Mouse (Mus musculus): Measurements from ENCODE around the gene Ak2. TPM values are rescaled to one million over a fixed set of nuclear protein-coding genes. Genes with fewer than 3 reads are reported as not detected.

The Ak2 gene
- polyA plus RNA-seq, 1 experiment from 2014 or later = 173 TPM

DNA sequence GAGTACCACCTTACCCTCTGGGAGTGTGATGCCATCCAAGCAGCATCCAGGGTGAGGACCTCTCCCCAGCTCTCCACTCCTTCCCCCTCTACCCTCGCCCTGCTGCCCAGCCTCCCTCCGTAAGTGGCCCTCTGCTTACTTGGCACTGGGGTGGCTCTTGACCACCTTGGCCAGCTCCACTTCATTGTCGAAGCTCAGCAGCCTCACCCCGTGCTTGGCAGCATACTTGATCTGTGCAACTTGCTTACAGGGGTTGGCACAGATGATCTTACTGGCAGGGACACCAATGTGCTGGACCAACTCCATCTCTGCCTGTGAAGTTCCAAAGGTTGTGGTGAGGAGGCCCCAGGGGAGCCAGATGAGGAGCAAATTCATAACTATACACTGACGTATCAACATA, 41.3 kb upstream of the Ak2 start:
- no peak overlapping the region for H3K4me2 ChIP-seq (ENCODE audit: low read length)
- H3K36me3 ChIP-seq (ENCODE audit: insufficient read depth, low read length) = no peaks in the 10 kb centered on the region
- H3K27me3 ChIP-seq (ENCODE audit: insufficient read depth, low read length) = no peaks in the 10 kb centered on the region
- ATAC-seq (replicated peaks; ENCODE audit: low FRiP score, low read depth) (no peak), DNase-seq (ENCODE audit: low spot score) (no peak)
- 79% methylated on average over 5 of the region's 5 CpGs for WGBS
- no peak overlapping the region for H3K9ac ChIP-seq (ENCODE audit: low read depth, low read length)
- H3K9me3 ChIP-seq (replicated peaks; ENCODE audit: low read length) = no peaks in the 10 kb centered on the region
- TF ChIP-seq CTCF (IDR thresholded peaks at IDR 0.05; ENCODE audit: low read depth) = no peak
- H3K4me3 ChIP-seq (replicated peaks; ENCODE audit: low read depth, low read length) = no peak overlapping the region
- H3K4me1 ChIP-seq (replicated peaks; ENCODE audit: insufficient read depth, low read length) = no peaks in the 10 kb centered on the region
- H3K27ac ChIP-seq = no peak overlapping the region

DNA sequence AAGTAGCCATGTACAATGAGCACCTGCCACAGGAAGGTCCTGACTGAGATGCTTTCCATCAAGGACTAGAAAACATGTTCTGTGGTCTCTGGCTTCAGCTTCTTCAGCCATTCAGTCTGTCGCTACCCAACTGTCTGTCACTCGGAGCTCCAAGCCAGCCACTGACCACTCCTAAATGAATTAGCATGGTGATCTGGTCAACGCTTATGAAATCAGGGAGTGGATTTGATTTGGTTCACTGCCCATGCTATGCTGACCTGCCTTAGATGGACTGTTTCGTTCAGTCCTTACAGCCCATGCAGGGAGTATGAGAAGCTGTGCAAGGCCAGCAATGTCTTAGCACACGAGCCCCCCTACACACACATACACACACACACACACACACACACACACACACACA, 37.9 kb upstream of the Ak2 start:
- no peak for TF ChIP-seq CTCF (IDR thresholded peaks at IDR 0.05; ENCODE audit: low read depth)
- DNase-seq (ENCODE audit: low spot score) (no peak), ATAC-seq (replicated peaks; ENCODE audit: low FRiP score, low read depth) (no peak)
- Histone ChIP-seq H3K27ac (no peak overlapping the region), H3K9me3 (replicated peaks; ENCODE audit: low read length) (no peaks in the 10 kb centered on the region), H3K36me3 (ENCODE audit: insufficient read depth, low read length) (no peaks in the 10 kb centered on the region), H3K4me2 (ENCODE audit: low read length) (no peak overlapping the region), H3K9ac (ENCODE audit: low read depth, low read length) (no peak overlapping the region), H3K27me3 (ENCODE audit: insufficient read depth, low read length) (no peaks in the 10 kb centered on the region), H3K4me3 (replicated peaks; ENCODE audit: low read depth, low read length) (no peak overlapping the region), H3K4me1 (replicated peaks; ENCODE audit: insufficient read depth, low read length) (no peaks in the 10 kb centered on the region)
- WGBS = 65% methylated on average over 5 of the region's 5 CpGs

DNA sequence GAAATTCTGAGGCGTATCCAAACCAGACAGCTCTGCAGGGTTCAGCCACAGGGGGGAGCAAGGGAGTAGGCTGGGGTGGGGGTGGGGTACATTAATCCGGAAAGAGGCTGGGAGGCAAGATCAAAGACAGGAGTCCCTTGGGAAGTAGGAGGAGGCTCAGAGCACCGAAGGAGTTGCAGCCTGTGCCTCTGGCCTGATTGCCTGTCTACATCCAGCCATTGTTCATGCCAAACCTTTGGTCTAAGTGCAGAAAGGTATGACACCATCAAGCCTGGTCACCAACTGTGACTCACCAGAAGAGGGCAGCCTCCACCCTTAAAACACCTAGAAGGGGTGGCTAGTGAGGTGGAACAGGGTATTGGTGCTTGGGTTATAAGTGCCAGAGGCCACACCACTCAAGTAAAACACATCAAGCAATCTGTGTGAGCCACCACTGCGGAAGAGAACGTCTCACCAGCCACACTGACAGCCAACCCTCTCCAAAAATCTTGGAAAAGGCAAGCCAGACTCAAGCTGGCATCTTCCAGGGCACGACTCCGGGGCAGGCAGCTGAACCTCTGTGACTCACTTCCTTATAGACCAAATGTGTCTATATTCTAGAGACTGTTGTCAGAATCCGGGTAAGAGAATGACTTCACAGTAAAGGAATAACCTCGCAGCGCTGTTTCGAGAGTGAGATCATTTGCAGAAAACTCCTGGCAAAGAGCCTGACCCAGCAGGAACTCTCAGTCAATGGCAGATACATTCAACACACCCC, 34.4 kb upstream of the Ak2 start:
- WGBS = 41% methylated on average over 11 of the region's 11 CpGs
- DNase-seq (ENCODE audit: low spot score) = peak; percentile 85

DNA sequence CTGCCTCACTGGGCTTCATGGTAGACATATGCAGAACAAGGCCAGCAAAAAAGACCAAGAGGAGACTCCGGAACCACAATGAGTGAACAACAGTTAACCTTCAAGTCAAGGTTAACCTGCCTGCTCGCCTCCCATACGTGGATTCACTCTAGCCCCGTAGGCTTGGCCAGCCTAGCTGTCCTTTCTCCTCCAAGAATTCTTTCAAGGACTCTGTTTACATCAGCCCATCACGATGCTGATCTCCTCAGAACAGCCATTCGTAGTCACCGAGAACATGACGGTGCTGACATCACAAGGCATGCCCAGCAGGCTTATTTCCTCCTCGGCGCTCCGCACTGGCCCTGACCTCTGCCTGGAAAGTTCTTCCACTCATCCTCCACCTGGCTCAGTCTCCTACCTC, 33.6 kb upstream of the Ak2 start:
- no peak for TF ChIP-seq CTCF (IDR thresholded peaks at IDR 0.05; ENCODE audit: low read depth)
- no peaks in the 10 kb centered on the region for H3K36me3 ChIP-seq (ENCODE audit: insufficient read depth, low read length)
- no peak overlapping the region for H3K9ac ChIP-seq (ENCODE audit: low read depth, low read length)
- no peak overlapping the region for H3K4me3 ChIP-seq (replicated peaks; ENCODE audit: low read depth, low read length)
- WGBS = 70% methylated on average over 11 of the region's 11 CpGs
- no peaks in the 10 kb centered on the region for H3K9me3 ChIP-seq (replicated peaks; ENCODE audit: low read length)
- H3K4me2 ChIP-seq (ENCODE audit: low read length) = no peak overlapping the region
- DNase-seq (ENCODE audit: low spot score) (no peak), ATAC-seq (replicated peaks; ENCODE audit: low FRiP score, low read depth) (no peak)
- H3K4me1 ChIP-seq (replicated peaks; ENCODE audit: insufficient read depth, low read length) = peaks cover 5% of the 10 kb centered on the region; the same call in 1 of the 2 replicates
- no peaks in the 10 kb centered on the region for H3K27me3 ChIP-seq (ENCODE audit: insufficient read depth, low read length)
- no peak overlapping the region for H3K27ac ChIP-seq

More for the DNA sequence above, 34.4 kb upstream of the Ak2 start:
- no peak overlapping the region for H3K4me2 ChIP-seq (ENCODE audit: low read length)
- TF ChIP-seq CTCF (IDR thresholded peaks at IDR 0.05; ENCODE audit: low read depth) = peak; percentile 86
- no peak overlapping the region for H3K27ac ChIP-seq
- no peak overlapping the region for H3K4me3 ChIP-seq (replicated peaks; ENCODE audit: low read depth, low read length)
- no peak overlapping the region for H3K9ac ChIP-seq (ENCODE audit: low read depth, low read length)
- H3K27me3 ChIP-seq (ENCODE audit: insufficient read depth, low read length) = no peaks in the 10 kb centered on the region
- peak; percentile 60 for ATAC-seq (replicated peaks; ENCODE audit: low FRiP score, low read depth)
- H3K36me3 ChIP-seq (ENCODE audit: insufficient read depth, low read length) = no peaks in the 10 kb centered on the region
- H3K9me3 ChIP-seq (replicated peaks; ENCODE audit: low read length) = no peaks in the 10 kb centered on the region
- H3K4me1 ChIP-seq (replicated peaks; ENCODE audit: insufficient read depth, low read length) = 0 out of 2 replicates have a peak, but pooled peaks cover 5% of the 10 kb centered on the region

DNA sequence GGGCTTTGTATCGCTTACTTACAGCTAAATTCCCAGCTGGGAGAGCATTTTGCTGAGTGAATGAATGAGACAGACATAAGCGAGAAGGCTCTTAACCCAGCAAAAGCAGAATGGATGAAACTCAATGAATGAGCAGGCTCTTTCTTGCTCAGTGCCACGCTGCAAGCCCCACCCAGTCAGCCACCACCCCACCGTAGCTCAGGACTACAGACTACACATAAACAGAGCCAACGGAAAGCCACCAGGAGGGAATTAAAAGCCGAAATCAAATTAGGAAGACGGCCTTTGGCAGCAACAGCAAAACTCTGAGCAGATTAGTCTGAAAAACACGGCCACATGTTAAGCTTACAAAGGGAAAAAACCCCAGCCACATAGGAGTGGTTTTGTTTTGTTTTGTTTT, 32.9 kb upstream of the Ak2 start:
- ATAC-seq (replicated peaks; ENCODE audit: low FRiP score, low read depth) (no peak), DNase-seq (ENCODE audit: low spot score) (no peak)
- Histone ChIP-seq H3K4me2 (ENCODE audit: low read length) (no peak overlapping the region), H3K27ac (no peak overlapping the region), H3K27me3 (ENCODE audit: insufficient read depth, low read length) (no peaks in the 10 kb centered on the region), H3K36me3 (ENCODE audit: insufficient read depth, low read length) (no peaks in the 10 kb centered on the region), H3K9ac (ENCODE audit: low read depth, low read length) (no peak overlapping the region), H3K9me3 (replicated peaks; ENCODE audit: low read length) (no peaks in the 10 kb centered on the region), H3K4me3 (replicated peaks; ENCODE audit: low read depth, low read length) (no peak overlapping the region), H3K4me1 (replicated peaks; ENCODE audit: insufficient read depth, low read length) (peaks cover 5% of the 10 kb centered on the region; the same call in 1 of the 2 replicates)
- no peak for TF ChIP-seq CTCF (IDR thresholded peaks at IDR 0.05; ENCODE audit: low read depth)
- WGBS = 82% methylated on average over 8 of the region's 8 CpGs

DNA sequence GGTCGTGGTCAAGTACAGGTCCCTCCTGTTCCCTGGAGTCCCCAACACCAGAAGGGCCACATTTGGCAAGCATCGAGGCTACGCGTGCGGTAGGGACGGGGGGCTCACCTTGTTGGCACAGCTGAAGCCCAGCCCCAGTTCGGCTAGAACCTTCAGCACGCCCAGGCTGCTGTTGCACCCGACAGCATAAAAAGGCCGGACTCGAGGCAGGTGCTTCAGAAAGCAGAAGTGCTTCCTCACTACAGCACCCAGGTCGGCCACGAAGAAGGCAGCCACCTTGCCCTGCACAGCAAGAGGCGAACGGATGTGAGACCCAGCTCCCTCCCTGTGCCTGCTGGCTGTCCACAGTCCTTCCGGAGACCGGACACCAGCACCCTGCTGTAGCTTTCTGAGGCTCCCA, 32.1 kb upstream of the Ak2 start:
- DNase-seq (ENCODE audit: low spot score) = no peak
- no peak for TF ChIP-seq CTCF (IDR thresholded peaks at IDR 0.05; ENCODE audit: low read depth)
- no peak overlapping the region for H3K4me3 ChIP-seq (replicated peaks; ENCODE audit: low read depth, low read length)
- 90% methylated on average over 17 of the region's 17 CpGs for WGBS
- ATAC-seq (replicated peaks; ENCODE audit: low FRiP score, low read depth) = no peak
- H3K27ac ChIP-seq = no peak overlapping the region
- peaks cover 5% of the 10 kb centered on the region; the same call in 1 of the 2 replicates for H3K4me1 ChIP-seq (replicated peaks; ENCODE audit: insufficient read depth, low read length)
- H3K4me2 ChIP-seq (ENCODE audit: low read length) = no peak overlapping the region
- no peaks in the 10 kb centered on the region for H3K9me3 ChIP-seq (replicated peaks; ENCODE audit: low read length)
- no peaks in the 10 kb centered on the region for H3K36me3 ChIP-seq (ENCODE audit: insufficient read depth, low read length)
- no peak overlapping the region for H3K9ac ChIP-seq (ENCODE audit: low read depth, low read length)
- no peaks in the 10 kb centered on the region for H3K27me3 ChIP-seq (ENCODE audit: insufficient read depth, low read length)

Measured in kidney, postnatal 0 days (tissue).